Mouse (Mus musculus) midbrain, embryonic 12.5 days (tissue): ENCODE results near the gene Cbx8. TPM values are rescaled to one million over a fixed set of nuclear protein-coding genes. Genes with fewer than 3 reads are reported as not detected.

Experiments used
- ATAC-seq: fragments of 200-750 bp; cut with Nextera tagmentation; 2 replicates; pipeline ENCODE4 v1.8.0; 2017; ENCODE audit warnings: low read depth, moderate TSS enrichment, moderate library complexity; ENCODE audit not compliant: low FRiP score
- H3K27ac ChIP-seq: fragments of 300-500 bp; sonication (generic); replicated peaks from 2 replicates; pipeline ENCODE4 v1.5.1; 2016; ENCODE audit warnings: mild to moderate bottlenecking
- H3K27me3 ChIP-seq: fragments of 300-500 bp; sonication (generic); 2 replicates; pipeline ENCODE4 v1.6.1; 2016; ENCODE audit warnings: mild to moderate bottlenecking
- H3K36me3 ChIP-seq: fragments of 300-500 bp; sonication (generic); 2 replicates; pipeline ENCODE4 v1.6.1; 2016
- H3K4me1 ChIP-seq: fragments of 300-500 bp; sonication (generic); 2 replicates; pipeline ENCODE4 v1.6.1; 2016
- H3K4me2 ChIP-seq: fragments of 300-500 bp; sonication (generic); replicated peaks from 2 replicates; pipeline ENCODE4 v1.6.1; 2016; ENCODE audit warnings: mild to moderate bottlenecking, moderate library complexity
- H3K4me3 ChIP-seq: fragments of 300-500 bp; sonication (generic); 2 replicates; pipeline ENCODE4 v1.5.1; 2016; ENCODE audit warnings: mild to moderate bottlenecking
- H3K9ac ChIP-seq: fragments of 300-500 bp; sonication (generic); replicated peaks from 2 replicates; pipeline ENCODE4 v1.6.1; 2016; ENCODE audit warnings: mild to moderate bottlenecking, moderate library complexity
- H3K9me3 ChIP-seq: fragments of 300-500 bp; sonication (generic); 2 replicates; pipeline ENCODE4 v1.6.1; 2016; ENCODE audit warnings: mild to moderate bottlenecking
- WGBS: fragments of 180-500 bp; shearing (Covaris S2); methylation state at CpG from one replicate; pipeline ENCODE4 v1.1.7; 2016; 5-methylcytosine and 5-hydroxymethylcytosine counted together
- polyA plus RNA-seq: library from polyadenylated mRNA; unstranded; fragments of >200 nt; fragmentation: Nextera tagmentation; extraction: Ambion mirVana; gene quantifications from 2 replicates; pipeline ENCODE4 v1.2.1, GENCODE M21; 2016

The Cbx8 gene
- 12.1 and 15.1 TPM in 2 replicates for polyA plus RNA-seq

GRCm38 (mm10) chr11:119040600-119041324 lies at the start of gene Cbx8:
TSS of gene Cbx8 (minus strand) at chr11:119040969.
- H3K27me3 ChIP-seq, result peaks cover 86% of the 10 kb centered on the region

GRCm38 (mm10) chr11:119090076-119090960 lies 49.5 kb upstream of the Cbx8 start:
- H3K27me3 ChIP-seq, result peaks cover 83% of the 10 kb centered on the region
- ATAC-seq, result no peak
- peak overlapping the region; percentile 93 for H3K4me2 ChIP-seq
- WGBS, result under 1% methylated on average over 70 of the region's 75 CpGs
- H3K4me3 ChIP-seq, result peak overlapping the region; percentile 51
- H3K9ac ChIP-seq, result peak overlapping the region; percentile 70
- 0 out of 2 replicates have a peak overlapping the region, but pooled peaks have one; percentile 7 for H3K27ac ChIP-seq
- H3K4me1 ChIP-seq, result peaks cover 44% of the 10 kb centered on the region
- H3K9me3 ChIP-seq, result no peaks in the 10 kb centered on the region
- no peaks in the 10 kb centered on the region for H3K36me3 ChIP-seq

More at GRCm38 (mm10) chr11:119040600-119041324, at the start of gene Cbx8:
- Histone ChIP-seq H3K9me3 (no peaks in the 10 kb centered on the region), H3K27ac (peak within 1 kb of the TSS; percentile 90), H3K4me2 (peak within 1 kb of the TSS; percentile 88), H3K36me3 (peaks cover 9% of the 10 kb centered on the region), H3K9ac (peak within 1 kb of the TSS; percentile 85), H3K4me3 (peak within 1 kb of the TSS; percentile 66), H3K4me1 (peaks cover 72% of the 10 kb centered on the region)
- under 1% methylated on average over 62 of the region's 63 CpGs for WGBS
- peak; percentile 88 for ATAC-seq

GRCm38 (mm10) chr11:119089235-119090075 lies 48.7 kb upstream of the Cbx8 start:
- Histone ChIP-seq H3K9ac (peak overlapping the region; percentile 70), H3K4me1 (peaks cover 50% of the 10 kb centered on the region), H3K4me2 (peak overlapping the region; percentile 93), H3K9me3 (no peaks in the 10 kb centered on the region), H3K4me3 (peak overlapping the region; percentile 51), H3K27ac (no peak overlapping the region), H3K27me3 (peaks cover 78% of the 10 kb centered on the region), H3K36me3 (no peaks in the 10 kb centered on the region)
- WGBS, result under 1% methylated on average over 41 of the region's 41 CpGs
- ATAC-seq, result no peak

GRCm38 (mm10) chr11:119088391-119089234 lies 47.8 kb upstream of the Cbx8 start:
- ATAC-seq, result no peak
- Histone ChIP-seq H3K4me1 (peaks cover 58% of the 10 kb centered on the region), H3K36me3 (no peaks in the 10 kb centered on the region), H3K27me3 (peaks cover 72% of the 10 kb centered on the region), H3K4me2 (no peak overlapping the region), H3K9ac (no peak overlapping the region), H3K4me3 (0 out of 2 replicates have a peak overlapping the region, but pooled peaks have one; percentile 1), H3K27ac (no peak overlapping the region), H3K9me3 (no peaks in the 10 kb centered on the region)
- 1% methylated on average over 28 of the region's 28 CpGs for WGBS

- 1% methylated on average over 35 of the region's 35 CpGs for WGBS
- 0 out of 2 replicates have a peak overlapping the region, but pooled peaks have one; percentile 7 for H3K4me3 ChIP-seq
- no peaks in the 10 kb centered on the region for H3K9me3 ChIP-seq
- ATAC-seq, result no peak
- no peak overlapping the region for H3K4me2 ChIP-seq
- no peak overlapping the region for H3K27ac ChIP-seq
- H3K36me3 ChIP-seq, result no peaks in the 10 kb centered on the region
- peaks cover 76% of the 10 kb centered on the region for H3K27me3 ChIP-seq
- peaks cover 69% of the 10 kb centered on the region for H3K4me1 ChIP-seq
- H3K9ac ChIP-seq, result no peak overlapping the region
These were observed 46.7 kb upstream of the Cbx8 start for GRCm38 (mm10) chr11:119087301-119088082.

GRCm38 (mm10) chr11:119086144-119086971 lies 45.6 kb upstream of the Cbx8 start, which contains the start of gene Cbx4:
TSS of gene Cbx4 (minus strand) at chr11:119086221.
- peak; percentile 87 for ATAC-seq
- under 1% methylated on average over 64 of the region's 67 CpGs for WGBS

GRCm38 (mm10) chr11:119085279-119086062 lies 44.7 kb upstream of the Cbx8 start:
- Histone ChIP-seq H3K9me3 (no peaks in the 10 kb centered on the region), H3K9ac (peak overlapping the region; percentile 93), H3K27me3 (peaks cover 77% of the 10 kb centered on the region), H3K27ac (peak overlapping the region; percentile 100), H3K4me1 (peaks cover 80% of the 10 kb centered on the region), H3K4me2 (peak overlapping the region; percentile 91), H3K4me3 (peak overlapping the region; percentile 84), H3K36me3 (peaks cover 10% of the 10 kb centered on the region)
- under 1% methylated on average over 58 of the region's 66 CpGs for WGBS
- ATAC-seq, result peak; percentile 55

More at GRCm38 (mm10) chr11:119086144-119086971, 45.6 kb upstream of the Cbx8 start, which contains the start of gene Cbx4:
- Histone ChIP-seq H3K4me1 (peaks cover 80% of the 10 kb centered on the region), H3K4me3 (peak within 1 kb of the TSS; percentile 84), H3K27ac (peak within 1 kb of the TSS; percentile 100), H3K36me3 (peaks cover 4% of the 10 kb centered on the region), H3K9ac (peak within 1 kb of the TSS; percentile 93), H3K4me2 (peak within 1 kb of the TSS; percentile 91), H3K9me3 (no peaks in the 10 kb centered on the region), H3K27me3 (peaks cover 77% of the 10 kb centered on the region)

GRCm38 (mm10) chr11:119084446-119085278 lies 43.9 kb upstream of the Cbx8 start:
- peak overlapping the region; percentile 93 for H3K9ac ChIP-seq
- peaks cover 10% of the 10 kb centered on the region for H3K36me3 ChIP-seq
- H3K27ac ChIP-seq, result peak overlapping the region; percentile 100
- H3K4me2 ChIP-seq, result peak overlapping the region; percentile 91
- peaks cover 74% of the 10 kb centered on the region for H3K27me3 ChIP-seq
- H3K4me3 ChIP-seq, result peak overlapping the region; percentile 84
- no peak for ATAC-seq
- 1% methylated on average over 17 of the region's 18 CpGs for WGBS
- H3K4me1 ChIP-seq, result peaks cover 79% of the 10 kb centered on the region
- no peaks in the 10 kb centered on the region for H3K9me3 ChIP-seq
